Mouse (Mus musculus): Measurements from ENCODE around the gene Pidd1.

DNA sequence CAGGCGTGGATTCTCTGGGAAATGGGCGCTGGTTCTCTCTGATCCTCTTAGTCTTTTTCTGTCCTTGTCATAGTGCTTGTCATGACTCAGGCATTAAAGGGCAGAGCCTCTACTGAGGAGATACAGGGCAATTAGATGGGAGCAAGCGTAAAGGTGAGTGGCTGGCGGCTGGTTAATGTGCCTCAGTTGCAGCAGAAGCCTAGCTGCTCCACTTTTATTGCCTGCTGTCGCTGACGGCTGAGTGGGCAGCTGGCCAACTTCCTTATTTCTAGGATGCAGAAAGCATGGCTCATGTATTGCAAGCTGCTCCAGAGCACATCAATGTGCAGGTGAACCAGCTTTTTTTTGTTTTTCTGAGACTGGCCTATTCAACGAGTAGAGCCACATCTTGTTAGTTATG, 24.9 kb downstream of the Pidd1 start:
- TF ChIP-seq CTCF (IDR thresholded peaks at IDR 0.05; ENCODE audit: control insufficient read depth, insufficient read depth, insufficient replicate concordance, low read depth, low read length) (no peak), POLR2A (IDR thresholded peaks at IDR 0.05; ENCODE audit: control insufficient read depth, low read depth, low read length) (no peak)

All from testis, adult 2 months (tissue).